Mouse (Mus musculus): ENCODE data around the gene Nrg3. TPM values are rescaled to one million over a fixed set of nuclear protein-coding genes. Genes with fewer than 3 reads are reported as not detected.

Nrg3 gene
- not detected for total RNA-seq (2023)

GRCm38 (mm10) chr14:39472790-39473761 is at the start of gene Nrg3:
Nrg3 (minus strand) TSS chr14:39473088.

